Mouse (Mus musculus) erythroblast, embryonic 14.5 days (primary cell): ENCODE measurements around the gene Evi5.

ENCODE experiments used
- GATA1 ChIP-seq: IDR thresholded peaks from 2 replicates; pipeline ENCODE4 v1.6.1; 2012; ENCODE audit warnings: low read length, inconsistent platforms, mixed read lengths
- TAL1 ChIP-seq: IDR thresholded peaks from 3 replicates; pipeline ENCODE4 v1.6.1; 2012; ENCODE audit warnings: low read length, inconsistent platforms, mixed read lengths

- no peak for TF ChIP-seq TAL1
- TF ChIP-seq GATA1, result no peak
Observed at GRCm38 (mm10) chr5:107787682-107788443, 87.0 kb downstream of the Evi5 start.
